Mouse (Mus musculus) liver, postnatal 0 days (tissue): Measurements from ENCODE around the gene Arhgap44. TPM values are rescaled to one million over a fixed set of nuclear protein-coding genes. Genes with fewer than 3 reads are reported as not detected.
A peak's percentile ranks its signal among the peaks of the same experiment; 100 is the strongest.

Experiments used
- ATAC-seq: fragments of 200-750 bp; cut with Nextera tagmentation; 2 replicates; pipeline ENCODE4 v1.8.0; 2017; ENCODE audit warnings: mild to moderate bottlenecking, moderate library complexity
- DNase-seq: peaks from one replicate; pipeline ENCODE4 v3.0.0-alpha.2; 2016
- H3K27ac ChIP-seq: fragments of 300-500 bp; sonication (generic); 2 replicates; pipeline ENCODE4 v1.5.1; 2014; ENCODE audit warnings: antibody characterized with exemption, moderate library complexity, mild to moderate bottlenecking, low read depth
- H3K27me3 ChIP-seq: fragments of 300-500 bp; sonication (generic); 2 replicates; pipeline ENCODE4 v1.6.1; 2014; ENCODE audit warnings: low read length, control low read depth, mixed read lengths; ENCODE audit not compliant: insufficient read depth
- H3K36me3 ChIP-seq: fragments of 300-500 bp; sonication (generic); replicated peaks from 2 replicates; pipeline ENCODE4 v1.6.1; 2014; ENCODE audit warnings: mild to moderate bottlenecking, control low read depth, low read length, moderate library complexity, mixed read lengths; ENCODE audit not compliant: insufficient read depth
- H3K4me1 ChIP-seq: fragments of 300-500 bp; sonication (generic); 2 replicates; pipeline ENCODE4 v1.6.1; 2014; ENCODE audit warnings: antibody characterized with exemption, mild to moderate bottlenecking, control low read depth; ENCODE audit not compliant: insufficient read depth
- H3K4me2 ChIP-seq: fragments of 300-500 bp; sonication (generic); 2 replicates; pipeline ENCODE4 v1.6.1; 2014; ENCODE audit warnings: low read depth, mild to moderate bottlenecking, low read length, moderate library complexity, mixed read lengths
- H3K4me3 ChIP-seq: fragments of 300-500 bp; sonication (generic); 2 replicates; pipeline ENCODE4 v1.5.1; 2014; ENCODE audit warnings: low read depth, low read length
- H3K9ac ChIP-seq: fragments of 300-500 bp; sonication (generic); replicated peaks from 2 replicates; pipeline ENCODE4 v1.6.1; 2014; ENCODE audit warnings: mild to moderate bottlenecking, moderate library complexity
- H3K9me3 ChIP-seq: fragments of 300-500 bp; sonication (generic); 2 replicates; pipeline ENCODE4 v1.6.1; 2016; ENCODE audit warnings: mild to moderate bottlenecking, control low read depth, low read length, mixed read lengths
- CTCF ChIP-seq: sonication (generic); IDR thresholded peaks from 2 replicates; pipeline ENCODE4 v1.5.1; 2016; ENCODE audit warnings: antibody characterized with exemption, low read depth
- EP300 ChIP-seq: IDR thresholded peaks from 2 replicates; pipeline ENCODE4 v1.6.1; 2016; ENCODE audit warnings: antibody characterized with exemption, low read depth, mild to moderate bottlenecking
- WGBS: fragments of 180-500 bp; shearing (Covaris S2); extraction: QIAGEN DNeasy Blood & Tissue Kit; methylation state at CpG from one replicate; pipeline ENCODE4 v1.1.7; 2014; ENCODE audit not compliant: insufficient replicate concordance; 5-methylcytosine and 5-hydroxymethylcytosine counted together
- polyA plus RNA-seq: library from polyadenylated mRNA; unstranded; fragments of >200 nt; fragmentation: Nextera tagmentation; extraction: Ambion mirVana; gene quantifications from 2 replicates; pipeline ENCODE4 v1.2.1, GENCODE M21; 2015

Arhgap44 gene
- polyA plus RNA-seq, 1 experiment from 2014 or later, result 0.62 TPM

DNA sequence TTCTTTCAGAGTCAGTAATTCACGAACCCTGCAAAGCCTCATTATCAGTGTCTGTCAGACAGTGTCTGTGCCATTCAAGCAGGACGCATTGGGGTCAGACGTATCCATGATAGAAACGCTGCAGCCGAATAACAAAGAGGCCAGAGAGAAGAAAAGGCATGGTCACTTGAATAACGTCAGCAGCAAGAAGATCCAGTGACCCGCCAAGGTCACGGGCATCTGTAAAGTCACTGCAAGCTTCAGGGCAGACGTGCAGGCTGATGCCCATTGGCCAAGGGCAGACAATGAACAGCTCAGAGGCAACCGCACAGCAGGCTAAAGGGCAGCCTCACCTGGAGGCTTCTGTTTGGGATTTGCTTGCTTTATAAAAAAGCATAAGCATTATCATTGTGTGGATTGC lies 52.7 kb downstream of the Arhgap44 start:
- WGBS, result 76% methylated on average over 10 of the region's 10 CpGs
- Histone ChIP-seq H3K9ac (no peak overlapping the region), H3K36me3 (no peaks in the 10 kb centered on the region), H3K4me2 (no peak overlapping the region), H3K27me3 (no peaks in the 10 kb centered on the region), H3K9me3 (no peaks in the 10 kb centered on the region), H3K4me3 (no peak overlapping the region), H3K27ac (no peak overlapping the region), H3K4me1 (peaks cover 3% of the 10 kb centered on the region; the same call in 1 of the 2 replicates)
- ATAC-seq (no peak), DNase-seq (no peak)
- no peak for TF ChIP-seq CTCF
- no peak for TF ChIP-seq EP300

GRCm38 (mm10) chr11:65107734-65108171 lies 55.0 kb downstream of the Arhgap44 start:
- DNase-seq (no peak), ATAC-seq (no peak)
- no peaks in the 10 kb centered on the region for H3K36me3 ChIP-seq
- no peak overlapping the region for H3K27ac ChIP-seq
- H3K27me3 ChIP-seq, result no peaks in the 10 kb centered on the region
- no peak overlapping the region for H3K4me3 ChIP-seq
- 68% methylated on average over 5 of the region's 5 CpGs for WGBS
- H3K9ac ChIP-seq, result no peak overlapping the region
- TF ChIP-seq CTCF (no peak), EP300 (no peak)
- H3K4me2 ChIP-seq, result no peak overlapping the region
- no peaks in the 10 kb centered on the region for H3K9me3 ChIP-seq
- H3K4me1 ChIP-seq, result peaks cover 3% of the 10 kb centered on the region; the same call in 1 of the 2 replicates

DNA sequence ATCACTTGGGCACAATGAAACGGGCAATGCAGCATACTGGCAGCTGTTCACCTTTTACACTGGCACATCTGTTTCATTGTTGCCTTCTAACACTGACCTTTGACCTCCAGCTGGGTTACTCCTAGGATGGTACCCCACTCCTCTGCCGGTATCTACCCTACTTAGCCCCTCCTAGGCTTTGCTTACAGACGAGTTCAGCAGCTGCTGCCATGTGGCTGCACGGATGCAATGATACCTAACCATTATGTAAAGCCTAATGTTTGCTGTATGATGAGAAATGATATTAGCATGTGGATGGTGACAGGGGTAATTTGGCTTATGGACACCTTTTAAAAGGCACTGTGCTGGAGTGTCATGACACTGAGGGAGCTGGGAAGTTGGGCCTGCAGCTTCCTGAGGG lies 55.6 kb downstream of the Arhgap44 start:
- TF ChIP-seq EP300, result no peak
- TF ChIP-seq CTCF, result no peak
- ATAC-seq (no peak), DNase-seq (no peak)
- Histone ChIP-seq H3K9me3 (no peaks in the 10 kb centered on the region), H3K4me2 (no peak overlapping the region), H3K4me3 (no peak overlapping the region), H3K27ac (no peak overlapping the region), H3K27me3 (no peaks in the 10 kb centered on the region), H3K4me1 (peaks cover 3% of the 10 kb centered on the region; the same call in 1 of the 2 replicates), H3K9ac (no peak overlapping the region), H3K36me3 (no peaks in the 10 kb centered on the region)
- 72% methylated on average over 4 of the region's 4 CpGs for WGBS

- no peak overlapping the region for H3K27ac ChIP-seq
- WGBS, result 76% methylated on average over 3 of the region's 3 CpGs
- H3K27me3 ChIP-seq, result no peaks in the 10 kb centered on the region
- ATAC-seq (no peak), DNase-seq (no peak)
- TF ChIP-seq CTCF, result no peak
- TF ChIP-seq EP300, result no peak
- H3K4me1 ChIP-seq, result peaks cover 3% of the 10 kb centered on the region; the same call in 1 of the 2 replicates
- H3K9me3 ChIP-seq, result no peaks in the 10 kb centered on the region
- no peak overlapping the region for H3K9ac ChIP-seq
- no peak overlapping the region for H3K4me2 ChIP-seq
- H3K36me3 ChIP-seq, result no peaks in the 10 kb centered on the region
- no peak overlapping the region for H3K4me3 ChIP-seq
Measured at GRCm38 (mm10) chr11:65104076-65104475, 58.7 kb downstream of the Arhgap44 start.

- no peak overlapping the region for H3K9ac ChIP-seq
- H3K4me2 ChIP-seq, result no peak overlapping the region
- H3K27me3 ChIP-seq, result no peaks in the 10 kb centered on the region
- WGBS, result 66% methylated on average over 11 of the region's 11 CpGs
- H3K4me3 ChIP-seq, result no peak overlapping the region
- DNase-seq (no peak), ATAC-seq (no peak)
- no peak for TF ChIP-seq CTCF
- TF ChIP-seq EP300, result no peak
- no peaks in the 10 kb centered on the region for H3K4me1 ChIP-seq
- H3K27ac ChIP-seq, result no peak overlapping the region
- no peaks in the 10 kb centered on the region for H3K9me3 ChIP-seq
- H3K36me3 ChIP-seq, result no peaks in the 10 kb centered on the region
Measured at GRCm38 (mm10) chr11:65101206-65101605, 61.6 kb downstream of the Arhgap44 start.

- ATAC-seq (peak; percentile 13; the same call in 1 of the 2 replicates), DNase-seq (no peak)
- 79% methylated on average over 8 of the region's 8 CpGs for WGBS
- TF ChIP-seq CTCF (no peak), EP300 (no peak)
- Histone ChIP-seq H3K9ac (no peak overlapping the region), H3K36me3 (no peaks in the 10 kb centered on the region), H3K4me2 (no peak overlapping the region), H3K27me3 (no peaks in the 10 kb centered on the region), H3K4me1 (no peaks in the 10 kb centered on the region), H3K4me3 (no peak overlapping the region), H3K9me3 (no peaks in the 10 kb centered on the region), H3K27ac (no peak overlapping the region)
Measured at GRCm38 (mm10) chr11:65100031-65100430, 62.7 kb downstream of the Arhgap44 start.

DNA sequence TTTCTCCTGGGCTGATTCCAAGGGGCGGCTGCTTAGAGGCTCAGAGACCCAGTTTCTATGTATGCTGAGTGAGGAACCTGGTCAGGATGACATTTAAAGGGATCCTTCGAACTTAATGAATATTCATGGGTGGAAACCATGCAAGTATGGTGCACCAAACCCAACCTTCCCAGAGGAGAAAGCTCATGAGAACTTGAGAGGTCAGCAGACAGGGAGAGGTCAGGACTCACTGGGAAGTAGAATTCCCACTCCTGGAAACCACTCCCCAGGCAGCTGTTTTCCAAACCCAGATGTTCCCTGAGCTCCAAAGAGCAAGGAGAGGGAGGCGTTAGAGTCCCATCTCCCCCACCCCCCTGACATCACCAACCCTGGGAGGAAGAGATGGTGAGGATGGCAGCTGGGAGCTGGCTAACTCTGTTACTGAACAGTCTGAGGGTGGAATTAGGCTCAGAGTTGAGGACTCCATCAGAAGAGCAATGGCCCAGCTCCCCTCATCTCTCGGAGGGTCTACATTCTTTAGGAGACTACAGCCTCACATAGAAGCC lies 65.2 kb downstream of the Arhgap44 start:
- Histone ChIP-seq H3K4me2 (no peak overlapping the region), H3K4me3 (no peak overlapping the region), H3K4me1 (no peaks in the 10 kb centered on the region), H3K9ac (no peak overlapping the region), H3K27ac (no peak overlapping the region), H3K27me3 (no peaks in the 10 kb centered on the region), H3K36me3 (no peaks in the 10 kb centered on the region), H3K9me3 (no peaks in the 10 kb centered on the region)
- DNase-seq (no peak), ATAC-seq (no peak)
- TF ChIP-seq CTCF (no peak), EP300 (no peak)
- 74% methylated on average over 4 of the region's 4 CpGs for WGBS
